In the genomic region with DNA sequence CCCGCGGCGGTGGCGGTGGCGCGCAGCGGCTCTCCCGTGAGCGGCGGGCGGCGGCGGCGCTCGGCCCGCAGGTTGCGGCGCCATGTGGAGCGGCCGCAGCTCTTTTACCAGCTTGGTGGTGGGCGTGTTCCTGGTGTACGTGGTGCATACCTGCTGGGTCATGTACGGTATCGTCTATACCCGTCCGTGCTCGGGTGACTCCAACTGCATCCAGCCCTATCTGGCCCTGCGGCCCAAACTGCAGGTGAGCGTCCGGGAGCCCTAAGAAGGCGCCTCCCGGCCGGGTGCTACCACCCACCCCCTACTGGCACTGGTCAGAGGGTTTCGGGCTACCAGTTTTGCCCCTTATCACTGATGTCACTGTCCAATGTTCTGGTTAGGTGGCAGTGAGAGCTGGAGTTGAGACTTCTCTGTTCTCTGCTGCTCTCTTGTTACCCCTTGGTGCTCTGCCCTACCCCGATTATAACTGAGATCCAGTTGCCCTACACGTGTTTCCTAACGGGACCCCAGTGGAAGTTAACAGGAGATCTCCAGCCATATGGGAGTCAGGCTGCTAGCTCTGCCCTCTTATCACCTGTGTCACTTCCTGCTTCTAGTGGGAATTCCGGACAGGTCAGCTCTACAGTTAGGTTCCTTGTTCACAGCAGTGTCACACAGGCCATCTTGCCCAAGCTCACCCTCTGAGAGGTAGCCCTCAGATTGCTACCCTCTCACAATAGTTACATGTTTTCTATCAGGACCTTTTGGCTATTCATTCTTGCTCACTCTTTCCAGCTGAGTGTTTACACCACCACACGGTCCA, we compare ENCODE assay signal across 1 mouse cellular context.
A peak's percentile ranks its signal among the peaks of the same experiment; 100 is the strongest.
TF ChIP-seq lines count a peak whose summit lies in the region.

No protein-coding gene starts in this region.

TF ChIP-seq in MEL, 35 proteins besides CTCF, POLR2A, EP300 and RAD21 (continued from another document):
- TF ChIP-seq GATA1 (IDR thresholded peaks at IDR 0.05; ENCODE audit: low read depth, low read length) (0 out of 2 replicates have a peak, but pooled peaks have one; percentile 8), CHD1 (IDR thresholded peaks at IDR 0.05; ENCODE audit: low read depth, low read length) (no peak), HCFC1 (IDR thresholded peaks at IDR 0.05; ENCODE audit: low read depth, low read length) (no peak; the same call in 1 of the 2 replicates), ZNF384 (IDR thresholded peaks at IDR 0.05; ENCODE audit: low read depth, low read length) (no peak), TBP (IDR thresholded peaks at IDR 0.05; ENCODE audit: low read depth, low read length) (no peak), POLR2AphosphoS2 (IDR thresholded peaks at IDR 0.05; ENCODE audit: low read length) (no peak; the same call in 1 of the 2 replicates), TAL1 (IDR thresholded peaks at IDR 0.05; ENCODE audit: low read length) (no peak), USF2 (IDR thresholded peaks at IDR 0.05; ENCODE audit: borderline replicate concordance in 1 of 2, insufficient read depth in 1 of 2, low read depth in 1 of 2, low read length in 2 of 2) (no peak), NELFE (IDR thresholded peaks at IDR 0.05; ENCODE audit: low read depth, low read length) (no peak), NRF1 (IDR thresholded peaks at IDR 0.05; ENCODE audit: insufficient read depth, low read depth, low read length, poor library complexity, severe bottlenecking) (no peak), MAZ (IDR thresholded peaks at IDR 0.05; ENCODE audit: low read depth, low read length) (no peak), MYB (IDR thresholded peaks at IDR 0.05; ENCODE audit: low read depth, low read length) (no peak), MXI1 (IDR thresholded peaks at IDR 0.05; ENCODE audit: low read depth, low read length) (peak; percentile 21), POLR2AphosphoS5 (IDR thresholded peaks at IDR 0.05; ENCODE audit: borderline replicate concordance, low read depth, low read length) (no peak), GABPA (IDR thresholded peaks at IDR 0.05; ENCODE audit: low read depth, low read length) (no peak), RCOR1 (IDR thresholded peaks at IDR 0.05; ENCODE audit: low read depth, low read length) (no peak), UBTF (IDR thresholded peaks at IDR 0.05; ENCODE audit: borderline replicate concordance, insufficient read depth, low read depth, low read length) (no peak)
